Mouse (Mus musculus) olfactory bulb, adult 2 months (tissue): ENCODE measurements around the gene Zzef1. TPM values are rescaled to one million over a fixed set of nuclear protein-coding genes. Genes with fewer than 3 reads are reported as not detected.

Source experiments
- H3K27ac ChIP-seq: fragments of 200-500 bp; 2 replicates; pipeline ENCODE4 v1.5.1; 2012; ENCODE audit warnings: low read depth, low read length; ENCODE audit not compliant: insufficient read depth
- H3K4me1 ChIP-seq: fragments of 200-500 bp; 2 replicates; pipeline ENCODE4 v1.6.1; 2012; ENCODE audit warnings: low read length; ENCODE audit not compliant: control insufficient read depth, insufficient read depth
- H3K4me3 ChIP-seq: fragments of 200-500 bp; 2 replicates; pipeline ENCODE4 v1.5.1; 2012; ENCODE audit warnings: mild to moderate bottlenecking, low read depth, low read length, moderate library complexity; ENCODE audit not compliant: insufficient read depth
- CTCF ChIP-seq: fragments of 200-500 bp; IDR thresholded peaks from 2 replicates; pipeline ENCODE4 v1.5.1; 2012; ENCODE audit warnings: low read depth, mild to moderate bottlenecking, low read length, moderate library complexity; ENCODE audit not compliant: insufficient read depth
- POLR2A ChIP-seq: fragments of 200-500 bp; IDR thresholded peaks from 2 replicates; pipeline ENCODE4 v1.6.1; 2012; ENCODE audit warnings: mild to moderate bottlenecking, low read depth, low read length, moderate library complexity; ENCODE audit not compliant: insufficient read depth
- WGBS: fragments of 180-500 bp; shearing (Covaris S2); methylation state at CpG from one replicate; pipeline ENCODE4 v1.1.7; 2018; 5-methylcytosine and 5-hydroxymethylcytosine counted together
- polyA plus RNA-seq: library from polyadenylated mRNA; stranded (reverse); fragments of >200 nt; gene quantifications from 2 replicates; pipeline ENCODE4 v1.2.4, GENCODE M21; 2012; ENCODE audit warnings: low replicate concordance; ENCODE audit not compliant: missing spikeins, insufficient read depth, insufficient read length

Zzef1 gene
- polyA plus RNA-seq, 1 experiment, result 28.8 TPM

- no peak for TF ChIP-seq CTCF
- Histone ChIP-seq H3K27ac (no peak overlapping the region), H3K4me3 (no peak overlapping the region), H3K4me1 (peaks cover 7% of the 10 kb centered on the region; the same call in 1 of the 2 replicates)
- WGBS, result 83% methylated on average over 1 of the region's 1 CpGs
Observed at GRCm38 (mm10) chr11:72924458-72924857, 128.4 kb downstream of the Zzef1 start.

GRCm38 (mm10) chr11:72925067-72925466 lies 129.0 kb downstream of the Zzef1 start:
- 19% methylated on average over 2 of the region's 2 CpGs for WGBS
- TF ChIP-seq POLR2A, result no peak
- Histone ChIP-seq H3K27ac (no peak overlapping the region), H3K4me3 (no peak overlapping the region), H3K4me1 (peaks cover 7% of the 10 kb centered on the region; the same call in 1 of the 2 replicates)

- peaks cover 7% of the 10 kb centered on the region; the same call in 1 of the 2 replicates for H3K4me1 ChIP-seq
Observed at GRCm38 (mm10) chr11:72926226-72926890, 130.3 kb downstream of the Zzef1 start.

GRCm38 (mm10) chr11:72928516-72928915 lies 132.5 kb downstream of the Zzef1 start:
- H3K27ac ChIP-seq, result no peak overlapping the region
- H3K4me3 ChIP-seq, result no peak overlapping the region
- WGBS, result 61% methylated on average over 2 of the region's 2 CpGs
- no peak for TF ChIP-seq POLR2A
- no peak for TF ChIP-seq CTCF
- H3K4me1 ChIP-seq, result peaks cover 3% of the 10 kb centered on the region; the same call in 1 of the 2 replicates

More at GRCm38 (mm10) chr11:72926226-72926890, 130.3 kb downstream of the Zzef1 start:
- TF ChIP-seq POLR2A (no peak), CTCF (peak; percentile 99)
- Histone ChIP-seq H3K27ac (no peak overlapping the region), H3K4me3 (no peak overlapping the region)
- WGBS, result 61% methylated on average over 13 of the region's 13 CpGs

GRCm38 (mm10) chr11:72940208-72941143 lies 144.4 kb downstream of the Zzef1 start:
- Histone ChIP-seq H3K4me1 (peaks cover 7% of the 10 kb centered on the region; the same call in 1 of the 2 replicates), H3K4me3 (peak overlapping the region; percentile 44), H3K27ac (no peak overlapping the region)
- WGBS, result 28% methylated on average over 20 of the region's 20 CpGs
- TF ChIP-seq CTCF, result peak; percentile 31; the same call in 1 of the 2 replicates
- TF ChIP-seq POLR2A, result no peak

- 67% methylated on average over 7 of the region's 7 CpGs for WGBS
- Histone ChIP-seq H3K4me3 (no peak overlapping the region), H3K27ac (no peak overlapping the region), H3K4me1 (peaks cover 6% of the 10 kb centered on the region; the same call in 1 of the 2 replicates)
- TF ChIP-seq CTCF (no peak), POLR2A (no peak)
Observed at GRCm38 (mm10) chr11:72944996-72945793, 149.2 kb downstream of the Zzef1 start.

GRCm38 (mm10) chr11:72945875-72946559 lies 150.0 kb downstream of the Zzef1 start:
- WGBS, result 71% methylated on average over 6 of the region's 6 CpGs

GRCm38 (mm10) chr11:72946560-72947119 lies 150.6 kb downstream of the Zzef1 start:
- WGBS, result 66% methylated on average over 6 of the region's 6 CpGs
- TF ChIP-seq POLR2A (no peak), CTCF (no peak)
- no peak overlapping the region for H3K27ac ChIP-seq
- H3K4me1 ChIP-seq, result 0 out of 2 replicates have a peak, but pooled peaks cover 3% of the 10 kb centered on the region
- no peak overlapping the region for H3K4me3 ChIP-seq

More at GRCm38 (mm10) chr11:72945875-72946559, 150.0 kb downstream of the Zzef1 start:
- Histone ChIP-seq H3K27ac (no peak overlapping the region), H3K4me3 (no peak overlapping the region), H3K4me1 (0 out of 2 replicates have a peak, but pooled peaks cover 3% of the 10 kb centered on the region)
- no peak for TF ChIP-seq CTCF
- TF ChIP-seq POLR2A, result no peak
